Mouse (Mus musculus) bone marrow macrophage, adult 2 months (primary cell): ENCODE data around the gene Dip2c.

Source experiments
- CTCF ChIP-seq: IDR thresholded peaks from 2 replicates; pipeline ENCODE4 v1.5.1; 2012; ENCODE audit warnings: low read depth, mild to moderate bottlenecking, low read length, moderate library complexity
- POLR2A ChIP-seq: IDR thresholded peaks from 2 replicates; pipeline ENCODE4 v1.6.1; 2012; ENCODE audit warnings: mild to moderate bottlenecking, low read depth, low read length, borderline replicate concordance

- no peak for TF ChIP-seq CTCF
- no peak for TF ChIP-seq POLR2A
These were observed 418.3 kb downstream of the Dip2c start for GRCm38 (mm10) chr13:9694651-9695050.
